Mouse (Mus musculus) erythroblast, embryonic 14.5 days (primary cell): ENCODE results near the gene Lrrc9.

ENCODE experiments used
- GATA1 ChIP-seq: IDR thresholded peaks from 2 replicates; pipeline ENCODE4 v1.6.1; 2012; ENCODE audit warnings: low read length, inconsistent platforms, mixed read lengths
- TAL1 ChIP-seq: IDR thresholded peaks from 3 replicates; pipeline ENCODE4 v1.6.1; 2012; ENCODE audit warnings: low read length, inconsistent platforms, mixed read lengths

GRCm38 (mm10) chr12:72532303-72532702 lies 90.6 kb downstream of the Lrrc9 start:
- TF ChIP-seq GATA1: no peak
- TF ChIP-seq TAL1: no peak
